Mouse (Mus musculus): ENCODE data around the gene Shisa4. TPM values are rescaled to one million over a fixed set of nuclear protein-coding genes. Genes with fewer than 3 reads are reported as not detected.

Shisa4 gene
- polyA plus RNA-seq (2015; fragmentation: Nextera tagmentation; extraction: Ambion mirVana), result 47.1 and 50.8 TPM in 2 replicates

- WGBS, result 2% methylated on average over 33 of the region's 38 CpGs
- H3K27ac ChIP-seq (ENCODE audit: low read length), result peak within 1 kb of the TSS; percentile 75
- no peaks in the 10 kb centered on the region for H3K36me3 ChIP-seq (ENCODE audit: insufficient read depth, low read length)
- no peaks in the 10 kb centered on the region for H3K9me3 ChIP-seq (ENCODE audit: low read length)
- peaks cover 21% of the 10 kb centered on the region for H3K4me1 ChIP-seq (ENCODE audit: insufficient read depth, low read length)
- H3K9ac ChIP-seq (replicated peaks; ENCODE audit: low read length), result peak within 1 kb of the TSS; percentile 86
- ATAC-seq (ENCODE audit: low FRiP score, low TSS enrichment), result peak; percentile 93
- H3K27me3 ChIP-seq (ENCODE audit: insufficient read depth, low read length), result no peaks in the 10 kb centered on the region
- peak within 1 kb of the TSS; percentile 96 for H3K4me2 ChIP-seq (replicated peaks; ENCODE audit: low read depth, low read length)
- peak within 1 kb of the TSS; percentile 72 for H3K4me3 ChIP-seq (ENCODE audit: low read length)
Observed at GRCm38 (mm10) chr1:135374868-135375581, at the start of gene Shisa4. Gene Shisa4, minus strand, starts transcription at chr1:135375237.

- Histone ChIP-seq H3K27ac (ENCODE audit: low read length) (no peak overlapping the region), H3K4me3 (ENCODE audit: low read length) (no peak overlapping the region), H3K9ac (replicated peaks; ENCODE audit: low read length) (no peak overlapping the region), H3K27me3 (ENCODE audit: insufficient read depth, low read length) (no peaks in the 10 kb centered on the region), H3K4me1 (ENCODE audit: insufficient read depth, low read length) (peaks cover 9% of the 10 kb centered on the region; the same call in 1 of the 2 replicates), H3K9me3 (ENCODE audit: low read length) (no peaks in the 10 kb centered on the region), H3K36me3 (ENCODE audit: insufficient read depth, low read length) (peaks cover 39% of the 10 kb centered on the region), H3K4me2 (replicated peaks; ENCODE audit: low read depth, low read length) (no peak overlapping the region)
- ATAC-seq (ENCODE audit: low FRiP score, low TSS enrichment), result no peak
- 92% methylated on average over 6 of the region's 6 CpGs for WGBS
Observed at GRCm38 (mm10) chr1:135422772-135423171, 47.7 kb upstream of the Shisa4 start.

GRCm38 (mm10) chr1:135413996-135414395 lies 39.0 kb upstream of the Shisa4 start:
- no peak overlapping the region for H3K4me2 ChIP-seq (replicated peaks; ENCODE audit: low read depth, low read length)
- no peak overlapping the region for H3K9ac ChIP-seq (replicated peaks; ENCODE audit: low read length)
- no peaks in the 10 kb centered on the region for H3K27me3 ChIP-seq (ENCODE audit: insufficient read depth, low read length)
- no peak overlapping the region for H3K4me3 ChIP-seq (ENCODE audit: low read length)
- H3K9me3 ChIP-seq (ENCODE audit: low read length), result no peaks in the 10 kb centered on the region
- H3K36me3 ChIP-seq (ENCODE audit: insufficient read depth, low read length), result peaks cover 67% of the 10 kb centered on the region
- H3K4me1 ChIP-seq (ENCODE audit: insufficient read depth, low read length), result no peaks in the 10 kb centered on the region
- ATAC-seq (ENCODE audit: low FRiP score, low TSS enrichment), result no peak
- no peak overlapping the region for H3K27ac ChIP-seq (ENCODE audit: low read length)

- no peaks in the 10 kb centered on the region for H3K9me3 ChIP-seq (ENCODE audit: low read length)
- no peak for ATAC-seq (ENCODE audit: low FRiP score, low TSS enrichment)
- no peak overlapping the region for H3K4me2 ChIP-seq (replicated peaks; ENCODE audit: low read depth, low read length)
- H3K4me1 ChIP-seq (ENCODE audit: insufficient read depth, low read length), result no peaks in the 10 kb centered on the region
- no peak overlapping the region for H3K9ac ChIP-seq (replicated peaks; ENCODE audit: low read length)
- 81% methylated on average over 4 of the region's 4 CpGs for WGBS
- H3K36me3 ChIP-seq (ENCODE audit: insufficient read depth, low read length), result peaks cover 68% of the 10 kb centered on the region
- no peak overlapping the region for H3K27ac ChIP-seq (ENCODE audit: low read length)
- H3K4me3 ChIP-seq (ENCODE audit: low read length), result no peak overlapping the region
- no peaks in the 10 kb centered on the region for H3K27me3 ChIP-seq (ENCODE audit: insufficient read depth, low read length)
Observed at GRCm38 (mm10) chr1:135412130-135412529, 37.1 kb upstream of the Shisa4 start.

- peaks cover 65% of the 10 kb centered on the region for H3K36me3 ChIP-seq (ENCODE audit: insufficient read depth, low read length)
- no peaks in the 10 kb centered on the region for H3K9me3 ChIP-seq (ENCODE audit: low read length)
- peak overlapping the region; percentile 76 for H3K27ac ChIP-seq (ENCODE audit: low read length)
- H3K9ac ChIP-seq (replicated peaks; ENCODE audit: low read length), result no peak overlapping the region
- H3K27me3 ChIP-seq (ENCODE audit: insufficient read depth, low read length), result no peaks in the 10 kb centered on the region
- H3K4me2 ChIP-seq (replicated peaks; ENCODE audit: low read depth, low read length), result no peak overlapping the region
- WGBS, result 68% methylated on average over 2 of the region's 2 CpGs
- no peak for ATAC-seq (ENCODE audit: low FRiP score, low TSS enrichment)
- no peak overlapping the region for H3K4me3 ChIP-seq (ENCODE audit: low read length)
- H3K4me1 ChIP-seq (ENCODE audit: insufficient read depth, low read length), result no peaks in the 10 kb centered on the region
Observed at GRCm38 (mm10) chr1:135410967-135411366, 35.9 kb upstream of the Shisa4 start.

- Histone ChIP-seq H3K36me3 (ENCODE audit: insufficient read depth, low read length) (peaks cover 67% of the 10 kb centered on the region), H3K9me3 (ENCODE audit: low read length) (no peaks in the 10 kb centered on the region), H3K4me2 (replicated peaks; ENCODE audit: low read depth, low read length) (no peak overlapping the region), H3K9ac (replicated peaks; ENCODE audit: low read length) (no peak overlapping the region), H3K27ac (ENCODE audit: low read length) (no peak overlapping the region), H3K4me1 (ENCODE audit: insufficient read depth, low read length) (no peaks in the 10 kb centered on the region), H3K4me3 (ENCODE audit: low read length) (no peak overlapping the region), H3K27me3 (ENCODE audit: insufficient read depth, low read length) (no peaks in the 10 kb centered on the region)
- whole genome bisulfite sequencing, result 97% methylated on average over 4 of the region's 4 CpGs
- no peak for ATAC-seq (ENCODE audit: low FRiP score, low TSS enrichment)
Observed at GRCm38 (mm10) chr1:135408973-135409372, 33.9 kb upstream of the Shisa4 start.

- no peaks in the 10 kb centered on the region for H3K27me3 ChIP-seq (ENCODE audit: insufficient read depth, low read length)
- H3K9ac ChIP-seq (replicated peaks; ENCODE audit: low read length), result no peak overlapping the region
- H3K4me3 ChIP-seq (ENCODE audit: low read length), result no peak overlapping the region
- no peak overlapping the region for H3K4me2 ChIP-seq (replicated peaks; ENCODE audit: low read depth, low read length)
- H3K27ac ChIP-seq (ENCODE audit: low read length), result no peak overlapping the region
- ATAC-seq (ENCODE audit: low FRiP score, low TSS enrichment), result no peak
- H3K36me3 ChIP-seq (ENCODE audit: insufficient read depth, low read length), result peaks cover 81% of the 10 kb centered on the region
- no peaks in the 10 kb centered on the region for H3K9me3 ChIP-seq (ENCODE audit: low read length)
- no peaks in the 10 kb centered on the region for H3K4me1 ChIP-seq (ENCODE audit: insufficient read depth, low read length)
- WGBS, result 90% methylated on average over 7 of the region's 7 CpGs
Observed at GRCm38 (mm10) chr1:135405356-135405755, 30.3 kb upstream of the Shisa4 start.

- Histone ChIP-seq H3K9ac (replicated peaks; ENCODE audit: low read length) (no peak overlapping the region), H3K36me3 (ENCODE audit: insufficient read depth, low read length) (peaks cover 78% of the 10 kb centered on the region), H3K4me2 (replicated peaks; ENCODE audit: low read depth, low read length) (no peak overlapping the region), H3K27ac (ENCODE audit: low read length) (no peak overlapping the region), H3K9me3 (ENCODE audit: low read length) (no peaks in the 10 kb centered on the region), H3K27me3 (ENCODE audit: insufficient read depth, low read length) (no peaks in the 10 kb centered on the region), H3K4me3 (ENCODE audit: low read length) (no peak overlapping the region), H3K4me1 (ENCODE audit: insufficient read depth, low read length) (no peaks in the 10 kb centered on the region)
- ATAC-seq (ENCODE audit: low FRiP score, low TSS enrichment), result no peak
- 92% methylated on average over 3 of the region's 3 CpGs for WGBS
Observed at GRCm38 (mm10) chr1:135401452-135402110, 26.5 kb upstream of the Shisa4 start.

GRCm38 (mm10) chr1:135399466-135399865 lies 24.4 kb upstream of the Shisa4 start:
- no peaks in the 10 kb centered on the region for H3K27me3 ChIP-seq (ENCODE audit: insufficient read depth, low read length)

GRCm38 (mm10) chr1:135385161-135385560 lies 10.1 kb upstream of the Shisa4 start:
- Histone ChIP-seq H3K4me1 (ENCODE audit: insufficient read depth, low read length) (0 out of 2 replicates have a peak, but pooled peaks cover 2% of the 10 kb centered on the region), H3K9me3 (ENCODE audit: low read length) (no peaks in the 10 kb centered on the region), H3K9ac (replicated peaks; ENCODE audit: low read length) (no peak overlapping the region), H3K27me3 (ENCODE audit: insufficient read depth, low read length) (no peaks in the 10 kb centered on the region), H3K4me2 (replicated peaks; ENCODE audit: low read depth, low read length) (no peak overlapping the region), H3K4me3 (ENCODE audit: low read length) (no peak overlapping the region), H3K27ac (ENCODE audit: low read length) (no peak overlapping the region), H3K36me3 (ENCODE audit: insufficient read depth, low read length) (peaks cover 68% of the 10 kb centered on the region)
- 85% methylated on average over 9 of the region's 9 CpGs for WGBS
- ATAC-seq (ENCODE audit: low FRiP score, low TSS enrichment), result no peak

More at GRCm38 (mm10) chr1:135399466-135399865, 24.4 kb upstream of the Shisa4 start:
- Histone ChIP-seq H3K4me2 (replicated peaks; ENCODE audit: low read depth, low read length) (no peak overlapping the region), H3K27ac (ENCODE audit: low read length) (no peak overlapping the region), H3K36me3 (ENCODE audit: insufficient read depth, low read length) (peaks cover 73% of the 10 kb centered on the region), H3K9ac (replicated peaks; ENCODE audit: low read length) (no peak overlapping the region), H3K9me3 (ENCODE audit: low read length) (no peaks in the 10 kb centered on the region), H3K4me3 (ENCODE audit: low read length) (no peak overlapping the region), H3K4me1 (ENCODE audit: insufficient read depth, low read length) (no peaks in the 10 kb centered on the region)
- ATAC-seq (ENCODE audit: low FRiP score, low TSS enrichment), result no peak
- WGBS, result 95% methylated on average over 5 of the region's 5 CpGs

Measured in kidney, embryonic 16.5 days (tissue).